Mouse (Mus musculus) liver, adult (tissue): Measurements from ENCODE around the gene B3gnt9.
A peak's percentile ranks its signal among the peaks of the same experiment; 100 is the strongest.

ENCODE experiments used
- GATA4 ChIP-seq: IDR thresholded peaks from 2 replicates; pipeline ENCODE4 v1.6.1; 2014; ENCODE audit warnings: mild to moderate bottlenecking, low read length; ENCODE audit not compliant: insufficient replicate concordance

Gene B3gnt9

DNA sequence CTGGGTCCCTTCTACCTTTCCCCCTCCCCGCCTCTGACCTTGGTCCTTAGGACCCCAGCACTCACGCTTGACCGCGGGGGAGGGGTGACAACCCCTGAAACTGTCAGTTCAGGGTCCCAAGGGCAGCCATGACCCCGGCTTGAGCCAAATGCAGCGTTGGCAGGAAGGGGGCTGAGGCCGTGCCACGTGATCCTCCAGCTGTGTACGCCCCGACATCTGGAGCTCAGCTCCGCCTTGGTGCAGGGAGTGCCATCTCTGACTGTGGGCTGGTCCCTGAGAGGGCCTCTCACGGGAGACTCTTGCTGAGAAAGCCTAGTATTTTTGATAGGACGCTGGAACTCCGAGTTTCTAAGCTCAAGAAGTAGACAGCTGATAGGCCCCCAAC, at the start of gene B3gnt9:
Gene B3gnt9, minus strand, starts transcription at position 188 of the 385 bp plus-strand sequence.
- no peak for TF ChIP-seq GATA4

GRCm38 (mm10) chr8:105303874-105304273, 48.9 kb upstream of the B3gnt9 start:
- TF ChIP-seq GATA4, result no peak

GRCm38 (mm10) chr8:105303396-105303795, 48.4 kb upstream of the B3gnt9 start:
- no peak for TF ChIP-seq GATA4

GRCm38 (mm10) chr8:105299962-105300361, 45.0 kb upstream of the B3gnt9 start:
- no peak for TF ChIP-seq GATA4

DNA sequence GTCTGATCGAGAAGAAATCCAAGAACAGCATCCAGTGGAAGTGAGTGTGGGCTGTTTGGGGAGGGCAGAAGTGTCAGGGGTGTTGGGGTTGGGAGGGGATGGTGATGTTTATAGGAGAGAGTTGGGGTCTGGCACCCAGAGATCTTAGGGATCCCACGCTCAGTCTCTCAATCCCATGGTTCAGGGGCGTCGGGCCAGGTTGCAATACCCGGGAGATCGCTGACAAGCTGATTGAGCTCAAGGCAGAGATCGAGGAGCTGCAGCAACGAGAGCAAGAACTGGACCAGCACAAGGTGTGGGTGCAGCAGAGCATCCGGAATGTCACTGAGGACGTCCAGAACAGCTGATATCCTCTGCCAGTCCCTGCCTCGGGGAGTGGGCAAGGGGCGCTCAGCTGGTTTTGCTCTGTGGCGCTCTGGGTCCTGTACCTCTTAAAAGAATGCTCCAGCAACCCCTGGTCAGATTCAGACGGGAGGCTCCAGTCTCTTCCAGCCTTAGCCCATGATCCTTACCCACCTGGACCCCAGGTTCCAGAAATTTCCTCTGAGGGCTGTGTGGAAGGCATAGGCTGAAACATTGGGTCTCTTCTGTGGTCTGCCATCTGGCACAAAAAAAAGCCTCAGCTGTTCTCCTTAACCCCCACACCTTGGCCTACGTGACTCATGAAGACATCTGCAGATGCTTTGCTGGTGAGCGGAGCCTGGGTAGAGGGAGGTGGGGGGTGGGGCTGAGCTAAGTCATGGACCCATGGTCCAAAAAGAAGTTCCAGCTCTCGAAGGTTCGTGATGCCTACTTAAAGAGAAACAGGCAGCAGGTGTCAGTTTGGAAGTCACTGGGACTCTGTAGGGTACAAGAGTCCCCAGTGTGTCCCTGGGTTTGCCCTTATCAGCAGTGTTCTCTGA, 43.6 kb upstream of the B3gnt9 start:
- no peak for TF ChIP-seq GATA4

DNA sequence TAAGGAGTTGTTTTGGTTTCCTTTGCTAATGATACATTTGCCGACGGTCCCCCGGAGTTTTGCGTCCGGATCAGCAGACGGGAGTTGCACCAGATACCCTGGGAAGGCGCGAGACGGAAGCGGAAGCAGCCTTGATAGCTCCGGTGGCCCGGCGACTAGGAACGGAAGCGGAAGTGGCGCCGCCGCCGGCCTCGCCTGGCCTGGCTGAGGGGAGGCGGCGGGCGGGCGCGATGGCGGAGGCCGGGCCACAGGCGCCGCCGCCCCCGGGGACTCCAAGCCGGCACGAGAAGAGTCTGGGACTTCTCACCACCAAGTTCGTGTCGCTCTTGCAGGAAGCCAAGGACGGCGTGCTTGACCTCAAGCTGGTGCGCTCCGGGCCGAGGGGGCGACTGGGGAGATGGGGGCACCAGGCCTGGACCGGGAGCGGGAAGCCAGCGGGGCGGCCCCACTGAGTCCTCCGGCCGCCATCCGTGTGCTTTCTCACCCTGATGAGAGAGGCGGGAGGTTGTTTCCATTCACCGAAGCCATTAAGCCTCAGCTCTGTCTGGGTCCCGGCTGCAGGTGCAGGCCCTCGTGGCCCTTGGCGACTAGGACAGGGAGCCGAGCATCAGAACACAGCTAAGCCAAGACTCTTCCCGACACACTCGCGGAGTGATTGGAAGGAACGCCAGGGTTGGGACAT, 42.7 kb upstream of the B3gnt9 start, which contains the start of gene E2f4:
Gene E2f4, plus strand, starts transcription at position 153 of the 682 bp plus-strand sequence.
- TF ChIP-seq GATA4, result peak; percentile 94; the same call in 1 of the 2 replicates

GRCm38 (mm10) chr8:105295895-105296573, 41.1 kb upstream of the B3gnt9 start, which contains the start of gene Exoc3l:
Gene Exoc3l (minus strand): TSS chr8:105296101.
- TF ChIP-seq GATA4, result peak; percentile 22; the same call in 1 of the 2 replicates

DNA sequence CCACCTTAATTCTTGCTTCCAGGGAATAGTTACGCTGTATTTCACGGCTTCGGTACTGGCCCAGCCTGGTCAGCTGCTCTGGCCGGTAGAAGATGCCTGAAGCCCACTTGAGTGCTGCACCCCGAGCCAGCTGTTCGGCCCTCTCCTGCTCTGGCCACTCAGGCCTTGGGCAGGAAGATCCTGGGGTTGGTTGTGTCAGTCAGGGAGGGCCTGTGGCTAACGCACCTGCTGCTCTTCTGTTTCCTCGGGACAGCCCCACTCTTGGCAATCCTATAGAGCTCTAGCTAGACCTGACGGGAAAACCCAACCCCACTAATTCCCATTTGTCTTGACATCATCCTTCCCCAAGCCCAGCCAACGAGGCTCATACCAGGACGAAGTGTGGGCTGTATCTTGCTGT, 40.3 kb upstream of the B3gnt9 start:
- TF ChIP-seq GATA4, result no peak

DNA sequence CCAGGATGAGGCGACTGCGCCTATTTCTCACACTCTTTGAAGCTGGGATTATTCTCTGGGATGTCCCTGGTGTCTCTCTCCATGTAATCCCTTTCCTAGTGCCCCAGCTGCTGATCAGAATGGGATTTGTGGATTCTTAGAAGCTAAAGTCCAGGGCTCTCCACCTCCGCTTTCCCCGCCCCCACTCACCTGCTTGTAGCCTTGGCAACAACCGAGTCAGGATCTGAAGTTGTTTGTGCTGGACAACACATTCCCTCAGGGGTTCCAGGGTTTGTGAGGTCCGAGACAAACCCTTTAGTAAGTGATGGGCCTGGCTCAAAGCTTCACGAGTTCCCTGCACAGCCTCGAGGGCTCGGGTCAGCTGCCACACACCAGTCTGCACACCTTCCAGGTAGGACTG, 39.8 kb upstream of the B3gnt9 start:
- TF ChIP-seq GATA4, result no peak

DNA sequence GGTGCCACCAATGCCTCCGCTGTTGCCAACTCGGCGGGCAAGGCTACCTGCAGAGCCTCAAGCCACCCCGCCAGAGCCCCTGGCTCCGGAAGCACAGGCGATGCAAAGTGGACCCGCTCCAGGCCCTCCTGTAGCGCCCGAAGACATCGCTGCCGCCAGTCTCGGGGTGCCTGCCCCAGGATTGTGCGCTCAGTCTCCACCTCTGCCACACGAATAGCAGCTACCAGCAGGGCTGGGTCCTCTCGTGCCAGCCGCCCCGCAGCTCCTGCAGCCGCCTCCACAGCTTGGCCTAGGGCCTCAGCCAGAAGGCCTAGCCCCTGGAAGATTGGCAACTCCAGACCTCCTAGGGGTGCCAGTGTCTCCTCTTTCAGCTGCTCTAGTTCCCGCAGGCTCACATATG, 38.5 kb upstream of the B3gnt9 start:
- no peak for TF ChIP-seq GATA4

GRCm38 (mm10) chr8:105292471-105292870, 37.5 kb upstream of the B3gnt9 start:
- no peak for TF ChIP-seq GATA4

GRCm38 (mm10) chr8:105290554-105291314, 35.8 kb upstream of the B3gnt9 start:
- no peak for TF ChIP-seq GATA4

GRCm38 (mm10) chr8:105289805-105290460, 35.0 kb upstream of the B3gnt9 start, which contains the start of gene 4931428F04Rik:
Gene 4931428F04Rik (minus strand): TSS chr8:105289864.
- TF ChIP-seq GATA4, result no peak
